Mouse (Mus musculus): ENCODE measurements around the gene Thbs2.
"Not testable (repeated sequence)": the region's sequence is repeated elsewhere in the genome, so short reads cannot be mapped to it uniquely, and the experiment has no call there.

Thbs2 gene

GRCm38 (mm10) chr17:14627828-14628338 lies 66.2 kb downstream of the Thbs2 start:
- no peak for DNase-seq

- DNase-seq = no peak
Observed at GRCm38 (mm10) chr17:14624433-14624832, 69.6 kb downstream of the Thbs2 start.

GRCm38 (mm10) chr17:14621006-14621405 lies 73.0 kb downstream of the Thbs2 start:
- not testable (repeated sequence) for DNase-seq

- no peak for DNase-seq
Observed at GRCm38 (mm10) chr17:14620037-14620436, 74.0 kb downstream of the Thbs2 start.

- DNase-seq = no peak
Observed at GRCm38 (mm10) chr17:14619038-14619437, 75.0 kb downstream of the Thbs2 start.

Data from cerebellum, postnatal 36 days (tissue).